In genomic region chr6:53267732-53268505, GRCm38 (mm10) we compare ENCODE assay signal across 14 mouse cellular contexts. TPM values are rescaled to one million over a fixed set of nuclear protein-coding genes. Genes with fewer than 3 reads are reported as not detected.
DNase-seq lines count a peak whose midpoint lies in the region; ATAC-seq and TF ChIP-seq lines count a peak whose summit lies in the region.
"Had no signal": no experiment of that assay in that cellular context is flagged by ENCODE, and none has a peak within 500 bp of the region (broad histone marks: within the 10 kb centered on the region; RNA-seq: fewer than 3 reads in every experiment).

No protein-coding gene starts in this region.

- TF ChIP-seq CTCF in heart, adult 2 months (IDR thresholded peaks at IDR 0.05): no peak

- TF ChIP-seq EP300 in heart, adult 2 months (IDR thresholded peaks at IDR 0.05; ENCODE audit: insufficient read depth, low read depth, low read length): no peak

- DNase-seq in heart, adult 2 months: no peak
- peak; percentile 38 for DNase-seq in Muller cell, postnatal 12 days (ENCODE audit: inconsistent ontology term)
- peak; percentile 42 for DNase-seq in embryonic facial prominence, embryonic 14.5 days (ENCODE audit: low spot score)
- DNase-seq in adrenal gland, adult 18-20 months (ENCODE audit: low spot score in 2 of 2): no peak
- no peak for DNase-seq in urinary bladder, postnatal 14 days (ENCODE audit: low spot score)
- DNase-seq in layer of hippocampus, postnatal 25 days (ENCODE audit: extremely low spot score in 1 of 2, low spot score in 1 of 2): no peak
- DNase-seq: cerebellum, adult 9-11 months; kidney, adult 18-20 months; liver, postnatal 0 days had no signal

- H3K4me3 ChIP-seq in heart, embryonic 14.5 days (ENCODE audit: control insufficient read depth in 1 of 2, insufficient read depth in 1 of 2, low read depth in 1 of 2, low read length in 2 of 2): no peak overlapping the region
- no peak overlapping the region for H3K4me3 ChIP-seq in heart, adult 2 months
- H3K4me3 ChIP-seq in embryonic facial prominence, embryonic 14.5 days (ENCODE audit: low read depth, low read length): no peak overlapping the region
- H3K4me3 ChIP-seq in limb, embryonic 12.5 days (replicated peaks): no peak overlapping the region
- H3K4me3 ChIP-seq: heart, embryonic 15.5 days; midbrain, embryonic 12.5 days had no signal

- no peaks in the 10 kb centered on the region for H3K27me3 ChIP-seq in heart, embryonic 14.5 days (ENCODE audit: control insufficient read depth, insufficient read depth, low read length)
- H3K27me3 ChIP-seq in heart, adult 2 months (ENCODE audit: control insufficient read depth, insufficient read depth, low read length): no peaks in the 10 kb centered on the region
- H3K27me3 ChIP-seq in embryonic facial prominence, embryonic 14.5 days (replicated peaks; ENCODE audit: control insufficient read depth, insufficient read depth, low read length): no peaks in the 10 kb centered on the region
- H3K27me3 ChIP-seq in limb, embryonic 12.5 days: 0 out of 2 replicates have a peak, but pooled peaks cover 2% of the 10 kb centered on the region
- H3K27me3 ChIP-seq: heart, embryonic 15.5 days; midbrain, embryonic 12.5 days; Patski had no signal

- peak overlapping the region; percentile 16; the same call in 1 of the 2 replicates for H3K4me2 ChIP-seq in heart, embryonic 14.5 days (ENCODE audit: low read length)
- peak overlapping the region; percentile 15 for H3K4me2 ChIP-seq in embryonic facial prominence, embryonic 14.5 days (ENCODE audit: low read depth, low read length)
- H3K4me2 ChIP-seq in limb, embryonic 12.5 days: peak overlapping the region; percentile 39
- H3K4me2 ChIP-seq: midbrain, embryonic 12.5 days had no signal

- no peaks in the 10 kb centered on the region for H3K79me2 ChIP-seq in heart, adult 2 months (replicated peaks; ENCODE audit: control insufficient read depth, insufficient read depth, low read length)

- no peak overlapping the region for H3K27ac ChIP-seq in heart, embryonic 14.5 days (replicated peaks in 1 of 2; ENCODE audit: control insufficient read depth in 1 of 2, insufficient read depth in 1 of 2, low read depth in 2 of 2, low read length in 2 of 2)
- H3K27ac ChIP-seq in heart, adult 2 months: no peak overlapping the region
- H3K27ac ChIP-seq in embryonic facial prominence, embryonic 14.5 days (replicated peaks; ENCODE audit: low read depth, low read length): no peak overlapping the region
- H3K27ac ChIP-seq in limb, embryonic 12.5 days: peak overlapping the region; percentile 37
- H3K27ac ChIP-seq: heart, embryonic 15.5 days; midbrain, embryonic 12.5 days had no signal

- H3K36me3 ChIP-seq in heart, embryonic 14.5 days (ENCODE audit: control insufficient read depth, insufficient read depth, low read length): no peaks in the 10 kb centered on the region
- H3K36me3 ChIP-seq in heart, adult 2 months (ENCODE audit: control insufficient read depth, insufficient read depth, low read length): no peaks in the 10 kb centered on the region
- no peaks in the 10 kb centered on the region for H3K36me3 ChIP-seq in embryonic facial prominence, embryonic 14.5 days (ENCODE audit: control insufficient read depth, insufficient read depth, low read length)
- H3K36me3 ChIP-seq in limb, embryonic 12.5 days: no peaks in the 10 kb centered on the region
- H3K36me3 ChIP-seq: heart, embryonic 15.5 days; midbrain, embryonic 12.5 days had no signal

- no peaks in the 10 kb centered on the region for H3K9me3 ChIP-seq in heart, embryonic 14.5 days (ENCODE audit: control insufficient read depth, low read length)
- no peaks in the 10 kb centered on the region for H3K9me3 ChIP-seq in embryonic facial prominence, embryonic 14.5 days (ENCODE audit: control insufficient read depth, low read length)
- H3K9me3 ChIP-seq in limb, embryonic 12.5 days: no peaks in the 10 kb centered on the region
- H3K9me3 ChIP-seq: heart, embryonic 15.5 days; midbrain, embryonic 12.5 days had no signal

- H3K9ac ChIP-seq in heart, embryonic 14.5 days (ENCODE audit: low read length): no peak overlapping the region
- no peak overlapping the region for H3K9ac ChIP-seq in heart, adult 2 months (ENCODE audit: low read depth, low read length)
- no peak overlapping the region; the same call in 1 of the 2 replicates for H3K9ac ChIP-seq in embryonic facial prominence, embryonic 14.5 days (ENCODE audit: low read depth, low read length)
- no peak overlapping the region for H3K9ac ChIP-seq in limb, embryonic 12.5 days (replicated peaks)
- H3K9ac ChIP-seq: heart, embryonic 15.5 days; liver, postnatal 0 days; midbrain, embryonic 12.5 days had no signal

- WGBS in heart, embryonic 14.5 days: 44% methylated on average over 12 of the region's 12 CpGs
- 45% methylated on average over 12 of the region's 12 CpGs for WGBS in heart, adult 2 months
- 16% methylated on average over 12 of the region's 12 CpGs for WGBS in embryonic facial prominence, embryonic 14.5 days
- WGBS in limb, embryonic 12.5 days: 17% methylated on average over 12 of the region's 12 CpGs

- peaks cover 3 to 20% of the 10 kb centered on the region in 2 experiments for H3K4me1 ChIP-seq in heart, embryonic 14.5 days (ENCODE audit: control insufficient read depth in 2 of 2, insufficient read depth in 2 of 2, low read length in 2 of 2)
- H3K4me1 ChIP-seq in heart, adult 2 months (ENCODE audit: control insufficient read depth, insufficient read depth, low read length): no peaks in the 10 kb centered on the region
- peaks cover 22% of the 10 kb centered on the region for H3K4me1 ChIP-seq in embryonic facial prominence, embryonic 14.5 days (ENCODE audit: control insufficient read depth, insufficient read depth, low read length)
- H3K4me1 ChIP-seq in limb, embryonic 12.5 days (replicated peaks): peaks cover 41% of the 10 kb centered on the region

- TF ChIP-seq POLR2A in heart, adult 2 months (IDR thresholded peaks at IDR 0.05; ENCODE audit: insufficient read depth, low read depth, low read length): no peak

- intact Hi-C loops in heart, adult 2 months (cut with DNase I): loop anchor here (1.0 kb wide), 1 partner anchor 453 kb away; no protein-coding TSS in a partner anchor

- no peak for ATAC-seq in heart, embryonic 14.5 days (ENCODE audit: insufficient number of reproducible peaks, insufficient read depth, low FRiP score, low read depth)
- ATAC-seq in embryonic facial prominence, embryonic 14.5 days (ENCODE audit: low read depth): no peak
- no peak for ATAC-seq in limb, embryonic 12.5 days (ENCODE audit: insufficient number of reproducible peaks, insufficient read depth, low FRiP score, low TSS enrichment, low read depth)
- ATAC-seq: liver, postnatal 0 days; Patski had no signal

RNA-seq across cellular contexts. Expression of gene Creb5, which starts 19.2 kb away (rescaled TPM):
- polyA plus RNA-seq in heart, embryonic 14.5 days (2014; fragmentation: Nextera tagmentation; extraction: Ambion mirVana): 36.0 and 38.3 TPM in 2 replicates
- 1 to 10 TPM; 6.1 to 8.4 TPM for total RNA-seq in heart, adult 2 months (2021)
- polyA plus RNA-seq in heart, adult 2 months (2012; rRNA removed): 3.5 TPM in 2 replicates
- 22.8 and 22.9 TPM in 2 replicates for polyA plus RNA-seq in embryonic facial prominence, embryonic 14.5 days (2014; fragmentation: Nextera tagmentation; extraction: Ambion mirVana)
- polyA plus RNA-seq in limb, embryonic 12.5 days (2016; fragmentation: Nextera tagmentation; extraction: Ambion mirVana): 60.5 and 84.2 TPM in 2 replicates
- total RNA-seq in adrenal gland, adult 18-20 months (2021): 1 to 10 TPM; 1.5 to 3.2 TPM
- 1 to 10 TPM; 4.4 to 6.6 TPM for total RNA-seq in layer of hippocampus, postnatal 25 days (2021)

Comparison
In these comparisons a context has a peak if more than half of its experiments do, and no peak if none do; other contexts are left out.
1. DNase-seq: peak in Muller cell, postnatal 12 days (single experiment) and embryonic facial prominence, embryonic 14.5 days (single experiment); none in heart, adult 2 months (0 of 2), adrenal gland, adult 18-20 months (0 of 2), urinary bladder, postnatal 14 days (single experiment) and layer of hippocampus, postnatal 25 days (0 of 2).
2. Peak in every context shown above with its lines, with median percentiles within 50 percentile points of each other: H3K4me2 ChIP-seq.